Mouse (Mus musculus) heart, adult 2 months (tissue): ENCODE data around the gene Slc48a1.

Source experiments
- CTCF ChIP-seq: fragments of 200-600 bp; IDR thresholded peaks from 2 replicates; pipeline ENCODE4 v1.8.1; 2022; ENCODE audit warnings: antibody characterized with exemption, mild to moderate bottlenecking, moderate library complexity
- POLR2A ChIP-seq: fragments of 200-500 bp; IDR thresholded peaks from 2 replicates; pipeline ENCODE4 v1.6.1; 2011; ENCODE audit warnings: mild to moderate bottlenecking, low read depth, low read length, control low read depth; ENCODE audit not compliant: insufficient read depth

DNA sequence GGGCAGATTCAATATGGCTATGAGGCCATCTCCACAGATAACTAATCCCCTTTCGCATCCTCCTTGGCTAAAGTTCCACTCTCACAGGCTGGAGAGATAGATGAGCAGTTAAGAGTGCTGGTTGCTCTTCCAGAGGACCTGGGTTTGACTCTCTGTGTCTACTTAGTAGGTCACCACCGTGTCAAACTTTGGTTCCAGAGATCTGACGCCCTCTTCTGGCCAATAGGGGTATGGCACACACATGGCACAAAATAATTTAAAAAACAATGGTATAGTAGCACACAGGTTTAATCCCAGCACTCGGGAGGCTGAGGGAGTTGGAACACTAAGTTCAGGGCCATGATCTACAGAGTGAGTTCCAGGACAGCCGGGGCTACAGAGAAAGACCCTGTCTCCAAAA is 15.9 kb downstream of the Slc48a1 start:
- peak; percentile 65 for TF ChIP-seq CTCF
- TF ChIP-seq POLR2A, result no peak
